Mouse (Mus musculus): ENCODE results near the gene Elavl1.
"Not testable (repeated sequence)": the region's sequence is repeated elsewhere in the genome, so short reads cannot be mapped to it uniquely, and the experiment has no call there.

The Elavl1 gene

DNA sequence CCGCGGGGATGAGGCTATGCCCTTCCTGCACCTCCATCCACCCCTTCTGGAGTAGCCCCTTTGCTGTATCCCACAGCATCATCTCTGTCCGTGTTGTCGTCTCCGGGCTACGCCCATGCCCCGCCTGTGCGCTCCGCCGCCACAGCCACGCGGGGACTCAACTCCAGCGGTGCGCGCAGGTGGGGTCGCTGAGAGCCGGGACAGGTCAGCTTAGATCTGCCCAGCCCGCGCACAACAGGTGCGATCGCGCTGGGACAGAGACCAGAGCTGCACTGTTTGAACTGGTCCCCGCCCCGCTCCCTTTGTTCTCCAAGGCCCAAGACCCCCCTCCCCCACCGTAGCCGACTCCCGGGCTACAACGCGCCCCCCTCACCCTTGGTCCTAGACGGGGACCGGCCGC, 66.5 kb downstream of the Elavl1 start:
- in situ Hi-C loops (cut with MboI, MseI), result no loop called here

GRCm38 (mm10) chr8:4258233-4258632, 67.0 kb downstream of the Elavl1 start:
- in situ Hi-C loops (cut with MboI, MseI), result no loop called here

DNA sequence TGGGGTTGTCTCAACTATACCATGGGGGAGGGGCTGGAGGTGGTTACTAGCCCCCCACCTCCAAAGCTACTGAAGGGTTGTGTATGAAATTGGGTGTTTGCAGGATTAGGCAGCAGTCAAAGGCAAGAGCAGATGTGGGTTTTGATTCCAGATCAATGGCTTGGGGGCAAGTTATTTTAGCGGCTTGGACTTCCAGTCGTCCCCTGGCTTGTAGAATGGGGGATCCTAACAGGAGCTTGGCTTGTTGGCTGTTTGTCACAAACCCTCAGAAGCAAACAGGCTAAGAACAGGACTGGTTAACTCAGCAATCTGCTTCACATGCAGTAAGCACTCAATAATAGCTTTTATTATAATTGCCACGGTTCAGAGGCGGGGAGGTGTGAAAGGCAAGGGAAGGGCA, 67.9 kb downstream of the Elavl1 start:
- in situ Hi-C loops (cut with MboI, MseI), result no loop called here

DNA sequence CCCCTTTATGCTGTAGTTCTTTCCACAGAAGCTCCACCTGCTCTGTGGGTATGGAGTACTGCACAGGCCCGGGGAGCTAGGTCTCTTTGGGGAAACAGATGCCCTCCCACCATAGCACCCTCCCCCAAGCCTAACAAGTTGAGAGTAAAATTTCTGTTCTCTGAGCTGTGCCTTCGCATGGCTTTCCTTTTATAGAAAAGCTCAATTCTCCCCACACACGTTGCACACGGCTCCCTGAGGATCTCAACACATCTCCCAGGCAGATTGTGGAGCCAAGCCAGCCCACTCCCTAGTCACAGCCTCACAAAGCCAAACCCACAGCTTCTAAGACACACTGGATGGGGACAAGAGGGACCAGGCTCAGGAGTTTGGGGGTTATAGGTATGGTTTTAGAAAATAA, 68.3 kb downstream of the Elavl1 start:
- in situ Hi-C loops (cut with MboI, MseI), result no loop called here

GRCm38 (mm10) chr8:4255471-4255870, 69.7 kb downstream of the Elavl1 start:
- in situ Hi-C loops (cut with MboI, MseI), result not testable (repeated sequence)

DNA sequence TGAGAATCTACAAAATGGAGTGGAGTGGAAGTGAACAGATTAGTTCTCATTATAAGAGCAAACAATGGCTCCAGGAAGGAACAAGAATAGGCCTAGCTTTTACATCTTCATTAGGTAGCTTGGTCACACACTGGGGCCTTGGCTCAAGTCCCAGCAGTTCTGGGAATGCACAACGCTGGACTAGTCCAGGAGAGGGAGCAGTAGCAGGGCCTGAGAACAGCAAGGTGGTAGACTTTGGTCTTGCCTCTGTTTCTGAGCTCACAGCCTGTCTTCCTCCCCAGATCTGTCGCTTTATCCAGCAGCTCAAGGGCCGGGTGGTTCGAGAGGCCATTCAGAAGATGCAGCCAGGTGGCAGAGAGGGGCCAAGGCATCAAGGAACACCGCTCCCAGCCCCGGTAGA, 71.2 kb downstream of the Elavl1 start:
- in situ Hi-C loops (cut with MboI, MseI), result no loop called here

DNA sequence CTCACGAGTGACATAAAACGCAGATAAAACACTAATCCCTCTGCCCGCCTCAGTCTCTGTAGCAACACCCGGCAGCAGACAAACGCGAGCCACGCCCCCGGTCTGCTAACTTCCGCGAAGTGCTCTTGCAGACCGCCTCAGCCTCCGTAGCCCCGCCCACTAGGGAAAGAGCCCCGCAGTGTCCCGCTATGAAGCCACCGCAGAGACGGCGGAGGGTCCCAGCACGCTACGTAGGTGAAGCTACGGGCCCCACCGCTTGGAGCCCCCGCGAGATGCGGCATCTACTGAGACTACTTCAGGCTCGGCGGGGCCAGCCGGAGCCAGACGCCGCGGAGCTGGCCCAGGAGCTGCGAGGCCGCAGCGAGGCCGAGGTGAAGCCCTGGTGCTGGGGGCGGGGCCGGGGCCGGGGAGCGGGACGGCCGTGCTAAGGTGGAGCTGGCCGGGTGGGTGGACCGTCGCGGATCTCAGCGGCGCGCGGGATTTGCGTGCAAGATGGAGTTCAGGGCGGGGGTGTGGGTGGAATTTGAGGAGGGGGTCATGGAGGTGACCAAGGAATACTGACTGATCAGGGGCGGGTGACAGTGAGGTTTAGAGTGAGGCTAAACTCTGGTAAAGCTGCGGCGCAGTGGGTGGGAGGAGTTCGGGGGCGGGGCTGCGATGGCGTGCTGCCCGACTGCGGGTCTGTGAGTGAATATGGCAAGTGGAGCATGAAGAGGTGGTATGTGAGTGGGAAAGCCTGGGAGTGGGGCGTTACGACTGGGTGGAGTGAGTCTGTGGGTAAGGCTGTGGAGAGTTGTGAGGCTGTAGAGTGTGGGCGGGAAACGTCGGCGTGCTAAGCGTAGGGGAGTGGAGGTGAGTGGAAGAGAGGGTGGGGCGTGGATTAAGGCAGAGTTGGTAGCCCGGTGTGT, 72.0 kb downstream of the Elavl1 start, which contains the start of gene Snapc2:
TSS of gene Snapc2 (plus strand) at position 147 of the 908 bp plus-strand sequence.
- in situ Hi-C loops (cut with MboI, MseI), result no loop called here

- in situ Hi-C loops (cut with MboI, MseI), result no loop called here
Observed at GRCm38 (mm10) chr8:4252116-4252760, 73.0 kb downstream of the Elavl1 start.

- in situ Hi-C loops (cut with MboI, MseI), result no loop called here
Observed at GRCm38 (mm10) chr8:4250306-4250970, 74.8 kb downstream of the Elavl1 start.

DNA sequence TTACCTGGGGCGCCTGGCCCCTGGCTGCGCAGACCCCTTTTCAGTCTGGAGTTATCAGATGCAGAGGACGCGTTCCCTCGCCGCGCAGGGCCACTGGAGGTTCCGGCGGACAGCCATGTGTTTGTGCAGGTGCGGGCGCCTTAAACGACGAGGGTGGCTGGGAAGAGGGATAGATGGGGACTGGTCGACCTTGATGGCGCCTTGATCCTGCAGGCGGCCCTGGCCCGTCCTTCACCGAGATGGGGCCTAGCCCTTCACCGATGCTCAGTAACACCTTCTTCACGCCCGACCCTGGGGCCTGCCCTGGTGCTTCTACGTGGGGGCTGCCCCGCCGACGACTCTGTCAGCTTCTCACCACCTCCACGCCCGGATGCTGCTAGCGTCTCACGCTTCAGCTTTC, 76.0 kb downstream of the Elavl1 start:
- in situ Hi-C loops (cut with MboI, MseI), result no loop called here

DNA sequence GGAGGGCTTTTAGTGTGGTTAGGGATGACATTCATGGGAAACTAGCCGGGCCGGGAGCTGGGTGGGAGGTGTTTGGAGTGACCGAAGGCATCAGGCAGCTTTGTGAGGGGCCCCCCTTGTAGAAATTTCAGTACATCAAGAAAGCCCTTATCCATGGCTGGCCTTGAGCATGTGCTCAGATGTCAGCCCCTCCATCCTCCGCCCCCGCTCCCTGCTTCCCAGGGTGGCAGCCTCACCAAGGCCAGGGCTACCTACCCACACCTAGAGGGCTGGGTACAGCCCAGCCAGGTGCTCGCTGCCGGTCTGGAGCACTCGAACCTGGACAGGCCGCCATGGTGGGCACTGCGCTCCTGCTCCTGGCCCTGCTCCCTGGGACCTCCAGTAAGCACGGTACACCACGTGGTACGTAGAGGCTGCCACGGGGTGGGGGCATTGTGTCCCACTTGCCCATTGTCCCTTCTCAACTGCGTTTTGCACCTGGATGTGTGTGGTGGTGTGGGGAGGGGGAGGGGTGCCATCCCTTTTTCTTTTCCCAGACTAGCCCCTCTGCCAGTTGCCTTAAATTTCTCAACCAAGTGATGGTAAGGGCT, 77.2 kb downstream of the Elavl1 start, which contains the start of gene Tgfbr3l:
TSS of gene Tgfbr3l (plus strand) at position 264 of the 590 bp plus-strand sequence.
- in situ Hi-C loops (cut with MboI, MseI), result no loop called here

- in situ Hi-C loops (cut with MboI, MseI), result no loop called here
Observed at GRCm38 (mm10) chr8:4247241-4247640, 78.0 kb downstream of the Elavl1 start.

GRCm38 (mm10) chr8:4245737-4246136, 79.5 kb downstream of the Elavl1 start:
- in situ Hi-C loops (cut with MboI, MseI), result no loop called here

DNA sequence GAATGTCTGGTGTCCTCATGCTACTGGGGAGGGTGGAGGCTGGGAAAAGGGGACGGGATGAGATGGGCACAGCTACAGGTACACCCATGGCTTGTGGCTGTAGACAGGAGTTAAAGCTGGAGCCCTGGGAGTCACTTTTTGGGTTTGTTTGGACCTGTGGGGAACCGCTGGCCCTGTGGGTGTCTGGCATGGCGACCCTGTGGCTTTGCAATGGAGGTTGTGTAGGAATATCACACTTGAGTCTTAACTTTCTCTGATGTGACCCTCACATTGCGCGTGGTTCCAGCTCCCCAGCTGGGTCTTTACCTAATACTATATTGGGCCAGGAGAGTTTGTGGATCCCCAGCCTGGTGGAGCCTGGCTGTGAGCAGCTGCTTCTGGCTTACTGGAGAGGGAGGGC, 80.2 kb downstream of the Elavl1 start:
- in situ Hi-C loops (cut with MboI, MseI), result no loop called here

DNA sequence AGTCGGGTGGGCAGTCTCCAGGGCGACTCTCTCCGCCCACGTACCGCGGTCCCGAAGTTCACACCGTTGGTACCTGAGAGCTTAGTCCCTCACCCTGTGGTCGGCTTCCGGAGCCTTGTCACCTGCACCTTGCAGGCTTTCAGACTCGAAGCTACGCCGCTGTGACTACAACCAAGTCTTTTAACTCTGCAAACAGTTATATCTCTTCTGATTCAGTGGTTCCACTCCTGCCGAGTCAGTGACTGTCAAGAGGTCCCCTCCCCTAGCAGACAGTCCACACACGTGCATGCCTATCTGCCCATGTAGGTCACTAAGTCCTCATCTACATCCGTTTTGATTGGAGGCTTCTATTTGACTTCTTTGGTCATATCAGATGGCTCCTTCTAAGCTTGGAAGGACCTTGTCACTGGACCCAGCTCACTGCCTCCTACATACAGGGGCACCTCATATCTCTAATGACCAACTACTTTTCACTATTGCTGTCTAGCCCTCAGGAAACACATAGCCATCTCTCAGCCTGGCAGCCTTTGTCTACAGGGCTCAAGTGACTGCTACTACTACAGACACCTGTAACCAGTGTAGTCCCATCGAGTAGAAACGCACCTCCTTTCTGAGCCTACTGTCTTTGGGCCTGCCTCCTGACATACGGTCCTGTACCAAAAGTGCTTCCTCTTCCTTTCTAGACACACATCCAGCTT, 85.9 kb downstream of the Elavl1 start:
- in situ Hi-C loops (cut with MboI, MseI), result no loop called here

DNA sequence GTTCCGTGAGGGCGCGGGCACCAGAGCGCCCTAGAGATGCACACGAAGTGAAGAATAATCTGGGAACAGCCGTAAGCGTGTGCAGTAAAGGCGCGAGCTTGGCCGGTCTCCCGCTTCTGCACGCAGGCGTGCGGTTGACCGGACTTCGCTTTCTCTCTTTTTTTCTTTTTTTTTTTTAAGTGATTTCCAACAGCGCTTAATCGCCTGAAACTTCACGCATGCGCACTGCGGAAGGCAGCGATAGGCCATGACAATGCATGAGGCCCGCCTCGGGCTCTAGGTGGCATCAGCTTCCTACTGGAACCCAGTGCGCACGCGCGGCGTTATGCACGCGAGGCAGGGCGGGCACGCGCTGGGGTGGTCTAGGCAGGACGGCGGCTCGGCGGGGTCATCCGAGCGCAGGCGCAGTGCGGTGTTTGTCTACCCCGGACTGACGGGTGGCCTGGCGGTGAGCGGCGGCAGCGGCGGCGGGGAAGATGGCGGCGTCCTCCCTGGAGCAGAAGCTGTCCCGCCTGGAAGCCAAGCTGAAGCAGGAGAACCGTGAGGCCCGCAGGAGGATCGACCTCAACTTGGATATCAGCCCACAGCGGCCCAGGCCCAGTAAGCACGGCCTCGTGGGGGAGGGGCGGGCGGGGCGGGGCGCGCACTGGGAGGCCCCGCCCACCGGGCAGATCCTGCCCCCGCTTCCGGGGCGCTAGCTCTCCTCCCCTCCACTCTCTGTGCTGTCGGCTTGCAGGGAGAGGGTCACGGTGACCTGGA, 86.6 kb downstream of the Elavl1 start, which contains the start of the genes Map2k7 and Gm49320:
TSS of gene Map2k7 (plus strand) at position 307 of the 759 bp plus-strand sequence.
TSS of gene Gm49320 (plus strand) at position 432 of the 759 bp plus-strand sequence.
- in situ Hi-C loops (cut with MboI, MseI), result no loop called here

DNA sequence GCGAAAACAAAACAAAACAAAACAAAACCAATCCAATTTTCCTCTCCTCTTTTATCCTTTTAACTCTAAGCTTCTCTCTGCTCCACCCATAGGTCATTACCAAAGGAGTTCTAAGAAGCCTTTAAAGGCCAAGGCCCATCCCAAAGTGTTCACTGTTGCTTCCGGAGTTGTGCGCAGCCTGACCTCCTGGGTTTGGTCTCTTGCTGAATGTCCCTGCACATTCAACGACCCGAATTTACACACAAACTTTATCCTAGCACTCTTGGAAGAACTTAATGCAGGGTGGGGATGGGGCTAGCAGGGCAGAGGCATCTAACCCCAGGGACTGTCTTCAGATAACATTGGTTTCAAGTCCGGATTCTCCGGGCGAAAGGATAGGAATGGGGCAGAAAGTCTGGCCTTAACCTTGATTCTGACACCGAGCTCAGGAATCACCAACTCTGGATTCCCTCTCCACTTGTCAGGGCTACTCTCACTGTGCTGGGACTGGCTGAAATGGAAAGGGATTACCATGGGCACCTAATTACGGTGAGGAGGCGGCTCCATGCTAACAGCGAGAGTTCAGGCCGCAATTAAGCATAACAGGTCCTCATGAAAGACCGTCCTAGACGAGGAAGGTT, 87.3 kb downstream of the Elavl1 start:
- in situ Hi-C loops (cut with MboI, MseI), result no loop called here

Data from T-helper 1 cell (primary cell).